Mouse (Mus musculus) cerebellum, adult 9-11 months (tissue): ENCODE measurements around the gene Chil5.
A peak's percentile ranks its signal among the peaks of the same experiment; 100 is the strongest.
"Not testable (repeated sequence)": the region's sequence is repeated elsewhere in the genome, so short reads cannot be mapped to it uniquely, and the experiment has no call there.

Experiments
- DNase-seq: peaks from one replicate; pipeline ENCODE4 v3.0.0; 2022

The Chil5 gene

DNA sequence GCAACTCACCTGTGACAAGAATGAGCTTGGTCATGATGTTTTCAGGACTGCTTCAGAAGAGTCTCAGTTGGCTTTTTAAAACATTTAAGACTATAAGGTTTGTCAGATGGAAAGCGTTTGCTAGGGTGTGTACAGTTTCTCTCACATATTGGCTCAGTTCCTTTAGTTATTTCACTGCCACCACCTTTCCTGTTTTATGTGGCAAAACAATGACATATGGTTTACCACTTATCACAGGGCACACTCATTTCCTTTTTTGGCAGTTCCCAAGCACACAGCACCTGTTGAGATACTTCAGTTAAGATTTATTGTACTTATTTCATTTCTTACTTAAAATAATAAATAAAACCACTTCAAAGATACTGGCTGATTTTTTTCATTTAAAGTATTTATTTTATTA lies at the start of gene Chil5:
Gene Chil5 (minus strand): TSS at position 34 of the 400 bp plus-strand sequence.
- peak; percentile 65 for DNase-seq

DNA sequence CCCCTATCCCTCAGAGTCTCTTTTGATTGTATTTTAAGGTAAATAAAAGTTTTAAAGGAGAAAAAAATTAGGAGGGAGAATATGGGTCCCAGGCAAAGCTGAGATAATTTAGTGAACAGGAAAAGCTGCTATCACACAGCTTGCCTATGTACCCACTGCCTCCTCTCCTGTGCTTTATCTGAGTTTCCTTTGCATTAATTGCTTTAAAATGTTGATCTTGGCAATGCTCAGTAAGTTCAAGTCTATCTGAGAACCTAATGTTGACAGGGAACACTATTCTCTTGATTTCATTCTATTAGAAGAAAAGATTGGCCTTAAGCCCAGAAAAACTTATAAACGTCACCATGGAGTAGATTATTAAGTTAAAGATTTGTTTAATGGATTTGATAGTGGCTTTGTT lies 42.2 kb upstream of the Chil5 start:
- no peak for DNase-seq

DNA sequence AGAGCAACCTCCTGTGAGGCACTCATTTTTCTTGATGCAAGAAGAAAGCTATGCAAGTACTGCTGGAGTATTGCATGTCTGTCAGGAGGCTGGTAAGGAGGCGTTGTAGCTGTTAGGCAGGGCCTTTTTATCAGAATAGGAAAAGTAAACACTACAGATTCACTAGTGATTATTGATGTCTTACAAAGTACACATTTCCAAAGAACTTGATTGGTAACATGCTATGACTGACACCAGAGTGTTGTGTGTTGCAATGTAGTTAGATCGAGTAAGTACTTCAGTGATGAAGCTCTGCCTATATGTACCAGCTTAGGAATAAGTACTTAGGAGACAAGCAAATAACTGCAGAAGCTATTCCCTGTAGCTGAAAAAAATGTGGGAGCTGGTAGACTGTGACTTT lies 38.4 kb upstream of the Chil5 start:
- DNase-seq = no peak

DNA sequence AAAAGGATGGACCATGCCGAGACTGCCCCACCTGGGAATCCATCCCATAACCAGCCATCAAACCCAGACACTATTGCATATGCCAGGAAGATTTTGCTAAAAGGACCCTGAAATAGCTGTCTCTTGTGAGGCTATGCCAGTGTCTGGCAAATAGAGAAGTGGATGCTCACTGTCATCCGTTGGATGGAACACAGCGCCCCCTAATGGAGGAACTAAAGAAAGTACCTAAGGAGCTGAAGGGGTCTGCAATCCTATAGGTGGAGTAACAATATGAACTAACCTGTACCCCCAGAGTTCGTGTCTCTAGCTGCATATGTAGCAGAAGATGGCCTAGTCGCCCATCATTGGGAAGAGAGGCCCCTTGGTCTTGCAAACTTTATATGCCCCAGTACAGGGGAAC lies 35.1 kb upstream of the Chil5 start:
- DNase-seq = not testable (repeated sequence)

DNA sequence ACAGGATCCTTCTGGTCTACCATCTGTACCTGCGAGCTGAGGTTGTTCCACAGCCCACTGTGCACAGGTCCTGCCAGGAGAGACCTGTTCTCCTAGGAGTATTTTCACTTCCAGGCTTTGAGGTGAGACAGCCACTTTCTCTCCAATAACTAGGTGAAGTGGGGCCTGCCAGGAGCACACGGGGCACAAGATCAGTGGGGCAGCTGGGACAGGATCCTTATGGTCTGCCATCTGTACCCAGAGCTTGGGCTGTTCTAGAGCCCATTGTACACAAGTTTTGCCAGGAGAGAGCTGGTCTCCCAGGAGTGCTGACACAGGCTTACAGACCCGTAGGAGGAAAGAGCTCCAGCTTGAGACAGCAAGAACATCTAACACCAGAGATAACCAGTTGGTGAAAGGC lies 25.4 kb upstream of the Chil5 start:
- peak; percentile 72 for DNase-seq

DNA sequence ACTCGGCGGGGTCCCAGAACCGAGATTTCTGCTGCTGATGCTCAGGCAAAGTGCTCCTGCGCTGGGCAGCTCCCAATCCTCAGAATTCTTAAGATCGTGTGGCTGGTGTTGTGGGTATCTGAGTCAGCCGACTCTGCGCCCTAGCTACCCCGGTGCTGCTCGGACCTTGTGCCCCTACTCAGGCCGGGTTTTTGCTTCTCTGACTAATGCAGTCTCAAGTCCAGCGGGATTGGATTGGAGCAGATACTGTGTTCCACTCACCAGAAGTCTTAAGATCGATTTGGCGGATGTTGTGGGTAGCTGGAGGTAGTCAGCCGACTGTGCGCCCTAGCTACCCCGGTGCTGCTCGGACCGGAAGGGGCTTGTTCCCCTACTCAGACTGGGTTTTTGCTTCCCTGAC lies 19.3 kb upstream of the Chil5 start:
- no peak for DNase-seq

DNA sequence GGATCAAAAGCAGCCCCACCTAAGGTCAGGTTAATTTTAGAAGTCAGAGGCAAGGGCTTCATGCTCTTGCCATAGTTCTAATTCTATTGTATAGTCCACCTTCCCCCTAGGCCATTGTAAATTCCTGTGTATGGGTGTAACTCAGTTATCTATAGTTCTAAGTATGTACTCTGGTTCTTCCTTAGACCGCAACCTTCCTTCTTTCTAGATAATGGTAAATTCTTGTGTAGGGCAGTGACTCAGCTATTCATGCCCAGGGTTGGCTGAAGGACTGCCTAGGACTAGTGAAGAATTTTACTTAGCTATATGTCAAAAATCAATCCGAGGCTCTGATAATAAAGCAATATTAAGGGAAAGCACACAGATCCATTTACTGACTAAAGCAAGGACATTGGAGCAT lies 7.7 kb upstream of the Chil5 start:
- no peak for DNase-seq

DNA sequence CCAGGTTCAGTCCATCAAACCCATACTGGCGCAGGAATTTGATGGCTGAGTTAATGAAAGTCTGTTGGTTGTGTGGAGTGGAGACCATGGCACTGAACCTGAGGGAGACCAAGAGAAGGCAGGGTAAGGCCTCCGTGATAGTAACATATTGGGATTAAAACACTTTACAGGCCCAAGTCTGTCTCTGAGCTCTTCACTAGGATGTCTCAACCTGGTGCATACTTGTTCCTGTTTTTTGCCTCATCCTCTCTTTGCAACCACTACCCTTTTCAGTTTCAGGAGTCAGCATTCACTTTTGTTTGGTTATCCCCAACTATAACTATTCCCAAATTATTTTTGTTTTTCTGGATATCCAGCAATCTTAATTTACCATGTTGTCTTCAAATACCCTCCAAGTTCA lies 8.5 kb downstream of the Chil5 start:
- DNase-seq = no peak

DNA sequence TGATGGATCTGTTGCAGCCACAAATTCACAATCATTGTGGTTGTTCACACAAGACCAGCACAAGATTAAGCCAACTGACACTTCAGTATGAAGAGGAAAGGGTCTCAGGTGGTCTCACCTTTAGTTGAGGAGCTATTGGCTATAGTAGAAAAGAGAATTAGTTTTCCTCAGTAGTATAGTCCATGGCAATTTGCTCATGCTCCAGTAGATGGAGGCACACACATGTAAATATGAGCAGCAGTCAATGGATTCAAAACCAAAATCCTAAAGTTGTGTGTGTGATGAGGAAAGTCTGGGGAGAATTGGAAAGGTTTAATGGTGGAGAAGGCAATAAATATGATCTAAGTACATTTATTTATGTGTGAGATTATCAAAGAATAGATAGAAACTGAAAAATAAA lies 10.8 kb downstream of the Chil5 start:
- DNase-seq = no peak

DNA sequence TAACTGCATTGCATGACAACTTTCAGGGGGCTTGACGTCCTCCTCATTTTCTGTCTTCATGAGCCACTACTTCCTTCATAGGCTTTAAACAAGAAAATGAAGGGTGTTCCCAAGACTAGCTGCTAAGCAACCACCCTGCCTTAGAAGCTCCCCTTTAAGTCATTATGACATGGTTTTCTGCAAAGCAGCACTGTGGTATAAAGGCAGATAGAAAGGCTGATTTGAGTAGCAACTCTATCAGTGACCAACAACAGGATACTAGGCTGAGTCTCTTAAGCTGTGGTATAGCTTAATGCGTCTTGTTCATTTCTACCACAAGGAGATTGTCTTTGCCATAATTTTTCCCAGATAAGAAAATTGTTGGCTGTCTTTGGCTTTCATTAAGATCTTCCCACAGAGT lies 18.1 kb downstream of the Chil5 start, which contains the start of gene Pifo:
Gene Pifo (minus strand): TSS at position 101 of the 400 bp plus-strand sequence.
- DNase-seq = no peak

DNA sequence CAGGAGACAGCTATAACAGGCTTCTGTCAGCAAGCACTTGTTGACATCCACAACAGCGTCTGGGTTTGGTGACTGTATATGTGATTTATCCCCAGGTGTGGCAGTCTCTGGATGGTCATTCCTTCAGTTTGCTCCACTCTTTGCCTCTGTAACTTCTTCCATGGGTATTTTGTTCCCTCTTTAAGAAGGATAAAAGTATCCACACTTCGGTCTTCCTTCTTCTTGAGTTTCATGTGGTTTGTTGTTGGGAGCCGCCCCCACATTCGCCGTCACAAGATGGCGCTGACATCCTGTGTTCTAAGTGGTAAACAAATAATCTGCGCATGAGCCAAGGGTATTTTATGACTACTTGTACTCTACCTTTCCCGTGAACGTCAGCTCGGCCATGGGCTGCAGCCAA lies 29.3 kb downstream of the Chil5 start:
- DNase-seq = not testable (repeated sequence)

DNA sequence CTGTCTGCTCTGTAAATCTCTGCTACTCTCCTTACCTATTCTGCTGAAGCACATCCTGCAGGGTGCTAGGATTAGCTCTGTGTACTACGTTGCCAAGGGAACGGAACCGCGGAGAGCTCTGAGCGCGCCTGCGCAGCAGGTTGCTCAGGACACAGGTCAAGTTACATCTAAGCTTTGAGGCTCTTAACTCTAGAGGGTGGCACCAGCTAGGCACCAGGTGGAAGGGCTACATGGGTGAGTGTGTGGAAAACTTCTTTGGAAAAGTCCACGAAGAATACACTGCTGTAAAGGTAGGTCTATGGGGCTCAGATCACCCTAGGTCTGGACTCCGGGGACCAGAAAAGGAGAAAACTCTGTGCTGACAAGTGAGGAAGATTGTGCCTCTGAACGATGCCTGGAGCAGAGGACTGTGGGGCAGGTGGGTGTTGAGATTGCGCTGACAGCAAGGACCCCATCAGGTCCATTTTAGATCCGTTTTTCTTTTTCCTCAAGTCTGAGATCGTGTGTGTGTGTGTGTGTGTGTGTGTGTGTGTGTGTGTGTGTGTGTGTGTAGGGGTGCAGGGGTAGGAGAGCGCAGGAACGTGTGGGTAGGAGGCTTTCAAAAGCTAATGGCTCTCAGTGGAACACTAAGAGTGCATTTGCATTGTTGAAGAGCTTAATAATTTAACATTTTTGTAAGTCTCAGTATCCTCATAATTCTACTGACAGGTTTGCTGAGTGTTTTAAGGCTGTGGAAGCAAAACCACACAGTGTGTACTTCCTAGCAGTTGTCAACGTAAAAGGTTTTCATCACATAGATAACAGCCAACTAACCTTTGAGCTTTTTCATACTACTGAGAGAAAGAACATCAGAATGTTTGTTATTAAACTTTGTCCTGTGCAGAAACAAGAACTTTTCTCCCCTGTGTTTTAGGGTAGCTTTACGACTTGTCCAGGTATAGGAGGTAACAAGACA lies 30.9 kb downstream of the Chil5 start:
- peak; percentile 16 for DNase-seq

DNA sequence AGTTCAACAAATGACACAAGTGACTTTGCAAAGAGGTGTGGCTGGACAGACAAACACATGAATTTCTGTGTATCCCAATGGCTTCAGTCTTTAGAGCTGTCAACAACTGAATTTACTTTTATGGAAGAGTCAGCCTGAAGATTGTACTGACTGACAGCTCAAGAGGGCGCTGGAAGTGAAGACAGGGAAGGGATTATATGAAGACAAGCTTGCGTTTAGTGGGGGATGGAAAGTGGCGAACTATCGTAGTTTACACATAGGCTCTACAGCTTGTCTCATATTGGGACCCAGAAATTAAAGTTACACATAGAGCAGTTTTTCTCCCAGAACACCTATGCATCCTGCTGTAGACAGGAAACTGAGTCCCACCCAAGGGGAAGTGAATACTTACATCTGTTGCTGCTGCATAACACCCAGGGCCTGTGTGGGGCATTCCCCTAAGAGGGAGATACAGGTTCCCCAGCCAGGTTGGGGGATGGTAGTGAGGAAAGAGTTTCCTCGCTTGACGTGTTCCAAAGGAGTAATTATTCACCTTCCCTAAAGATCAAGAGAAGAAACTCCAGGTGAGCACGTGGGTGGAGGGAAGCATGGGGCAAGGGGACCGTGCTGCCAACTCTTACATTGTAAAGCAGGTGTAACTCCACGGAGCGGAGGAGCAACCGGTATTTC lies 31.8 kb downstream of the Chil5 start:
- no peak for DNase-seq

DNA sequence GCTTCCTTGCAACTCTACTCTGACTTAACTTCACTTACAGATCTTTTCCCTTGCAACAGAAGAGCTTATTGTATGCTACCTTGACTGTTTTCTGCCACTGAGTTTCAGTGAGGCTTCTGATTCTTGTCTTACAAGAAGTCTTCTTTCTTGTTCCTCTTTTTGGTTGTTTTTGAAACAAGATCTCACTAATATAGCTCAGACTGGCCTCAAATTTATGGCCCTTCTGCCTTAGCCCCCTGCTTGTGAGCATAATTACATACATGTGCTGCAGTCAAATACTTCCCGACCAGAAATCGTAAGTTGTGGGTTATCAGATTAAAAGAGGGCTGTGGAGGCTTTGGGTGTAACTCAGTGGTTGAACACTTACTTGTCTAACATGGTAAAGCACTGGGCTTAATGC lies 37.9 kb downstream of the Chil5 start:
- DNase-seq = no peak

DNA sequence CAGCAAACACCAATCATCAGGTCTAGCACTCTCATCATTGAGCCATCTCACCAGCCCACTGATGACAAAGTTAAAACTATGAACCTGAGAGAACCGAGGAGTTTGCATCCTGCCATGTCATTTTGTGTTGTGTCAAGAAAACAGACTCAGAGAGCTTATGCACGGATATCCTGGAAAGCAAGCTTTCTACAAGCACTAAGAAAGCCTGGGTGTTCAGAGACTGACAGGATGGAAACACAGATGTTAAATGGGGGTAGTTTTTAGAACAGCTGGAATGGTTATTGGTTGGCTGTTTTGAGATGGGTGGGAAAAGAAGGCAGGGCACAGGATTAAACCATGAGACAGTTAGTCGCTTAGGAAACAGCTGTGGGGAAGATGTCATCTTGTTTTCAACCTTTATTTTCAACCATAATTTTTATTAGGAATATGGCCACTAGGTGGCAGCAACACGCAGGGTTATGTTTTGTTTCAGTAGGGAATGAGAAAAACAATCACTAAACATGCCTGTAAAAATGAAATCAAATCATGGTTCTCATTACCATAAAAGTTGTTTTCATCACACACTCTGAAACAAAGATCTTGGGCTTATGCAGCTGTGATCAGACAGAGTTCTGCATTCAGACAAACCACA lies 40.8 kb downstream of the Chil5 start:
- DNase-seq = peak; percentile 8

DNA sequence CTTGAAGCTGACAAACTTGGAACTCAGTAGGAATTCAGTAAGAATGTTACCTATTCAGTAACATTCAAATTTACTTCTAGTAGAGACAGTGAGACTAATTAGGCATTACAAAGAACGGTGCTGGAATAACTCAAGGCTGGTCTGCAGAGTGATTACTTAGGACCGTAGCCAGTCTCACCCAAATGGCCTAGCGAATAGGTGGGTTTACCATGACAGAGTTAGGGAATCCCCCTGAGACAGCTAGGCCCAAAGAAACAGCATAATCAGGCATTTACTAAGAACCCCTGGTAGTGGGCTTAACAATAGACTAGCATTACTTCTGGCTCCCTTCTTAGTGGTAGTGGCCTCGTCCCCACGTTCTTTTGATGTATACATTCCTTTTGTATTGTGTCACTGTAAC lies 43.0 kb downstream of the Chil5 start:
- DNase-seq = not testable (repeated sequence)

DNA sequence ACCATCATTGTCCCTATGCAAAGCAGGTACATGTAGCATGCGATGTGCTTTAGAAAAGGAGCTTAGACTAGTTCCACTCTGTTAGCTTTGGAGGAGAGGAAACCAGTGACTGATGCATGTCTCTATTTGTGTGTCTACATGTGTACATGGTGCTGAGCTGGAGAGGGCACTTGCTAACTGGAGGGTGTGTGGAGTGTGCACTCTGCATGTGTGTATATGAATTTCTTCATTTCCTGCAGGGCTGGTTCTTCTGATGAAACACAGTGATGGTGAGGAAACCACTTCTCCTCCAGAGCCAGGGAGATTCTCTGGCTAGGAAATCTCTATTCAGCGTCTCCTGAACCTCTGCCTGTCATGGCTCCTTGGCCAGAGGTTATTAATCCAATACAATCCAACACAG lies 58.4 kb downstream of the Chil5 start:
- no peak for DNase-seq

DNA sequence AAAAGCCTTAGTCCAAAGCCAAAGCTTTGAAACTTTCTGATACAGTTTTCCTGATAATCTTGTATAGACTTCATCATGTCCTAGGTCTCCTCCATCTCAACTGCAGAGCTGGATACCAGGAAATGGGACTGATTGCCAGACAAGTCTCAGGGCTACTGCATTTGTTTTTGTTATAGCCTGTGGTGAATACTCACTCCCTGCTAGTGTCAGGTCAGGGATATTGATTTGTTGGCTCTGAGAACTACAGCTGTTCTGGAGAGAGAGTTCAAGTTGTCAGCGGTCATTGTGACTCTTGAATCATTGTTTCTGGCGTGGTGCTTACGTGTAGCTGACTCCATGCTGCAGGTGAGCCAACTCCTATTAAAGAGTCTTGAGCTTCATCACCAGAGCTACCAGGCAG lies 59.2 kb downstream of the Chil5 start, which contains the start of gene Ovgp1:
Gene Ovgp1 (plus strand): TSS at position 301 of the 400 bp plus-strand sequence.
- no peak for DNase-seq

DNA sequence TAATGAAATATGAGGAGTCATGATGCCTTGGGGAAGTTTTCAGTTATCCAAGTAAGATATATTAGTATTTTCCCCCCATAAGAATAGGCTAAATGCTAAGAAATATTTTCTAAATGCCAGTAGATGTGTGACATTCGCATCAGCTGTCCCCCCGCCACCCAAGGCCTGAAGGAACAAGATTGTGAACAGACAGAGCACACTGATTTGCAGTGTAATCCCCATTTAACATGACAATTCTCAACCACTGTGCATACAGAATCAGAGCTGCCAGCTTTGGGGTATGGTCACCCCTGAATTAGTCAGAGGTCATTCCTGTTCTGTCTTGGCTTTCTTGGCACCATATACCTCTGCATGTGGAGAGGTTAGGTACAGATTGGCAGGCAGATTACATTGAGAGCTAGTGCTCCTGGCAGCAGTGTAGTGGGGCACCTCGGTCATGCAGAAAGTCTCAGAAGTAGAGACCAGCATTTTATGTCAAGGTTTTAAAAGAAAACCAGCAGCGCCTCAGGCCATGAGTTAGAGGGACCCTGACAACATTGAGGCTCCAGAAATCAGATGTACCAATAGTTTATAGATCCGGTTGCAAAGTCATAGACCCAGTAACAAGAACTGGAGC lies 60.7 kb downstream of the Chil5 start:
- no peak for DNase-seq
